Mouse (Mus musculus) limb, embryonic 13.5 days (tissue): ENCODE measurements around the gene Azgp1. TPM values are rescaled to one million over a fixed set of nuclear protein-coding genes. Genes with fewer than 3 reads are reported as not detected.
"Not testable (repeated sequence)": the region's sequence is repeated elsewhere in the genome, so short reads cannot be mapped to it uniquely, and the experiment has no call there.

Experiments used
- ATAC-seq: fragments of 200-750 bp; cut with Nextera tagmentation; 2 replicates; pipeline ENCODE4 v1.8.0; 2017; ENCODE audit warnings: low read depth, moderate number of reproducible peaks, moderate TSS enrichment; ENCODE audit not compliant: low FRiP score
- H3K27ac ChIP-seq: fragments of 300-500 bp; sonication (generic); 2 replicates; pipeline ENCODE4 v1.5.1; 2015; ENCODE audit warnings: inconsistent platforms, mild to moderate bottlenecking, moderate library complexity
- H3K27me3 ChIP-seq: fragments of 300-500 bp; sonication (generic); 2 replicates; pipeline ENCODE4 v1.6.1; 2015; ENCODE audit warnings: mild to moderate bottlenecking, inconsistent platforms
- H3K36me3 ChIP-seq: fragments of 300-500 bp; sonication (generic); 2 replicates; pipeline ENCODE4 v1.6.1; 2015; ENCODE audit warnings: inconsistent platforms, mild to moderate bottlenecking, moderate library complexity
- H3K4me1 ChIP-seq: fragments of 300-500 bp; sonication (generic); 2 replicates; pipeline ENCODE4 v1.6.1; 2015; ENCODE audit warnings: inconsistent platforms
- H3K4me2 ChIP-seq: fragments of 300-500 bp; sonication (generic); replicated peaks from 2 replicates; pipeline ENCODE4 v1.6.1; 2015; ENCODE audit warnings: inconsistent platforms, mild to moderate bottlenecking, moderate library complexity
- H3K4me3 ChIP-seq: fragments of 300-500 bp; sonication (generic); 2 replicates; pipeline ENCODE4 v1.5.1; 2015; ENCODE audit warnings: moderate library complexity, mild to moderate bottlenecking, inconsistent platforms
- H3K9ac ChIP-seq: fragments of 300-500 bp; sonication (generic); 2 replicates; pipeline ENCODE4 v1.6.1; 2015; ENCODE audit warnings: mild to moderate bottlenecking, inconsistent platforms
- H3K9me3 ChIP-seq: fragments of 300-500 bp; sonication (generic); 2 replicates; pipeline ENCODE4 v1.6.1; 2016; ENCODE audit warnings: inconsistent platforms
- WGBS: fragments of 180-500 bp; shearing (Covaris S2); methylation state at CpG from one replicate; pipeline ENCODE4 v1.1.7; 2015; 5-methylcytosine and 5-hydroxymethylcytosine counted together
- polyA plus RNA-seq: library from polyadenylated mRNA; unstranded; fragments of >200 nt; fragmentation: Nextera tagmentation; extraction: Ambion mirVana; gene quantifications from 2 replicates; pipeline ENCODE4 v1.2.1, GENCODE M21; 2015

Gene Azgp1
- polyA plus RNA-seq, 1 experiment from 2014 or later: not detected

GRCm38 (mm10) chr5:137974724-137975123 lies 6.6 kb upstream of the Azgp1 start:
- Histone ChIP-seq H3K4me3 (no peak overlapping the region), H3K4me1 (0 out of 2 replicates have a peak, but pooled peaks cover 2% of the 10 kb centered on the region), H3K36me3 (no peaks in the 10 kb centered on the region), H3K4me2 (no peak overlapping the region), H3K9me3 (no peaks in the 10 kb centered on the region), H3K9ac (no peak overlapping the region), H3K27me3 (no peaks in the 10 kb centered on the region), H3K27ac (no peak overlapping the region)
- no peak for ATAC-seq
- 62% methylated on average over 3 of the region's 3 CpGs for WGBS

DNA sequence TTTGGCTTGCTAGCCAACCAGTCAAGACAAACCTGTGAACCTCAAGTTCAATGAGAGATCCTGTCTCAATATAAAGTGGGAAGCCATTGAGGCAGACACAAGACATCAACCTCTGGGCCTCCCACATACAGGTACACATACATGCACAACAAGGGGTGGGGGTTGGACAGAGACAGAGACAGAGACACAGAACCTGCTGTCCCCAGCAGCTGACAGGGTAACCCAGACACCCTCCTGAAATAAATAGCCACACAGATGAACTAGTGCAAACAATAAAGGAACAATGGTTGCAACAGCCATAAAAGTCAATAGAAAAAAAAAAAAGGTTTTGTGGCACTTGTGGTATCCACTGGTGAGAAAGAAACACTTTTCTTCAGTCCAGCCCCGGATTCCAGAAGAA lies 5.9 kb upstream of the Azgp1 start:
- H3K9ac ChIP-seq: no peak overlapping the region
- no peak overlapping the region for H3K27ac ChIP-seq
- H3K9me3 ChIP-seq: no peaks in the 10 kb centered on the region
- no peaks in the 10 kb centered on the region for H3K36me3 ChIP-seq
- H3K27me3 ChIP-seq: no peaks in the 10 kb centered on the region
- H3K4me2 ChIP-seq: no peak overlapping the region
- ATAC-seq: no peak
- WGBS: 39% methylated on average over 1 of the region's 1 CpGs
- 0 out of 2 replicates have a peak, but pooled peaks cover 2% of the 10 kb centered on the region for H3K4me1 ChIP-seq
- H3K4me3 ChIP-seq: no peak overlapping the region

GRCm38 (mm10) chr5:137977291-137977690 lies 4.0 kb upstream of the Azgp1 start:
- Histone ChIP-seq H3K4me2 (no peak overlapping the region), H3K36me3 (no peaks in the 10 kb centered on the region), H3K9ac (no peak overlapping the region), H3K4me1 (0 out of 2 replicates have a peak, but pooled peaks cover 2% of the 10 kb centered on the region), H3K27ac (no peak overlapping the region), H3K4me3 (no peak overlapping the region), H3K27me3 (0 out of 2 replicates have a peak, but pooled peaks cover 5% of the 10 kb centered on the region), H3K9me3 (0 out of 2 replicates have a peak, but pooled peaks cover 3% of the 10 kb centered on the region)
- 26% methylated on average over 1 of the region's 1 CpGs for WGBS
- ATAC-seq: no peak

DNA sequence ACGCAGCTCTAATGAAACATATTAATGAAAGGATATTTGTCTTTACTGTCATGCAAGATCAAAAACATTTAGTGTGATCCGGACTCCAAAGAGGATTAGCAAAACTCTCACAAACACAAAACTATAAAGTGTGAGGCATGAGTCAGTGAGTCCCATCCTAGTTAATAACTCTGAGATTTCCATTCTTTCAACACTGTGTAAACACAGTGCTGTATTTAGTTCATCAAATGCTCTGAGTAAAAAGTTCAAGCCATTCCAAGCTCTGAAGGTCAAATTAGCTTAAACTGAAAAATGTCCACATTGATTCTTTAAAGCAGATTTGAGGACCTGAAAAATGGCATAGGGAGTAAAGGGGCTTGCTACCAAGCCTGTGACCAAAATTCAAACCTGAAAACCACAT lies 2.2 kb upstream of the Azgp1 start:
- Histone ChIP-seq H3K9ac (no peak overlapping the region), H3K27me3 (0 out of 2 replicates have a peak, but pooled peaks cover 5% of the 10 kb centered on the region), H3K4me1 (0 out of 2 replicates have a peak, but pooled peaks cover 2% of the 10 kb centered on the region), H3K4me3 (no peak overlapping the region), H3K36me3 (no peaks in the 10 kb centered on the region), H3K4me2 (no peak overlapping the region), H3K9me3 (0 out of 2 replicates have a peak, but pooled peaks cover 3% of the 10 kb centered on the region), H3K27ac (no peak overlapping the region)
- 73% methylated on average over 2 of the region's 2 CpGs for WGBS
- ATAC-seq: no peak

- H3K27me3 ChIP-seq: 0 out of 2 replicates have a peak, but pooled peaks cover 5% of the 10 kb centered on the region
- no peak overlapping the region for H3K4me2 ChIP-seq
- ATAC-seq: no peak
- H3K4me1 ChIP-seq: no peaks in the 10 kb centered on the region
- H3K36me3 ChIP-seq: no peaks in the 10 kb centered on the region
- H3K9ac ChIP-seq: no peak overlapping the region
- WGBS: 91% methylated on average over 1 of the region's 1 CpGs
- H3K4me3 ChIP-seq: no peak overlapping the region
- no peak overlapping the region for H3K27ac ChIP-seq
- 0 out of 2 replicates have a peak, but pooled peaks cover under 1% of the 10 kb centered on the region for H3K9me3 ChIP-seq
These were observed 5.0 kb downstream of the Azgp1 start for GRCm38 (mm10) chr5:137986351-137986750.

GRCm38 (mm10) chr5:138009437-138009836 lies 28.1 kb downstream of the Azgp1 start:
- 86% methylated on average over 5 of the region's 5 CpGs for WGBS
- no peaks in the 10 kb centered on the region for H3K4me1 ChIP-seq
- no peak overlapping the region for H3K9ac ChIP-seq
- ATAC-seq: no peak
- H3K36me3 ChIP-seq: no peaks in the 10 kb centered on the region
- no peak overlapping the region for H3K27ac ChIP-seq
- no peak overlapping the region for H3K4me2 ChIP-seq
- H3K9me3 ChIP-seq: no peaks in the 10 kb centered on the region
- H3K4me3 ChIP-seq: no peak overlapping the region
- no peaks in the 10 kb centered on the region for H3K27me3 ChIP-seq

DNA sequence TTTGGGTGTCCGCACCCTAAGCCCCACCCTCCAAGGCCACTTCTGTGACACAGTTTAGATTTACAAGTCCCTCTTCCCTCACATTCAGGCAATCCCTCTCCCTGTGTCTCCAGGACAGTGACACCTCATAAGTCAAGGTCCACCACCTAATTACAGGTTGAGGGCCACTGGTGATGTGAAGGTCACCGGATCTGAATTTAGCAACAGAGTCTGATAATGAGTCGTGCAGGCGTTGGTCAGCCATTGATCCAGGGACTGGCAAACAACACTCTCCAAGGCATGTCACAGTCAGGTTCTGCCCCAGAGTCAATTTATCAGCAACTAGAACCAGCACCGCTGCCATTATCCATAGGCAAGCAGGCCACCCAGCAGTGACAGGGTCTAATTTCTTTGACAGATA lies 31.1 kb downstream of the Azgp1 start:
- WGBS: 84% methylated on average over 5 of the region's 5 CpGs
- no peaks in the 10 kb centered on the region for H3K27me3 ChIP-seq
- H3K9me3 ChIP-seq: no peaks in the 10 kb centered on the region
- no peak overlapping the region for H3K27ac ChIP-seq
- H3K4me3 ChIP-seq: no peak overlapping the region
- ATAC-seq: no peak
- H3K4me1 ChIP-seq: no peaks in the 10 kb centered on the region
- no peak overlapping the region for H3K9ac ChIP-seq
- H3K36me3 ChIP-seq: no peaks in the 10 kb centered on the region
- H3K4me2 ChIP-seq: no peak overlapping the region

DNA sequence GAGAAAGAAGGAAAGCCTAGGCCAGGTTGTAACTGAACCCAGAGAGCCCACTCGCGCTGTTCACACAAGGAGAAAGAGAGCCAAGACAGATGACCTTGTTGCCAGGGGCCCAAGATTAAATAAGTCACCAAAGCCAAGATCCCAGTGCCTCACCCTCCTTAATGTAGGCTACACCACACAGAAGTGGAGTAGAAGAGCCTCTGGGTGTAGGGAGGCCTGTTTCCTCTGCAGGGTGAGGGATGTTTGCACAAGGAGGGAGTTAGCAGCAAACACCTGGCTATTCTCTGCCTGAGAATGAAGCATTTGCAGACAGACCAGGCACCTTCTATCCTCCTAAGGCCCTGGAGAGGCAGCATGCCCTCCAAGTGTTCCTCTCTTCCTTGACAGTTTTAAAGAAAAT lies 35.2 kb downstream of the Azgp1 start:
- Histone ChIP-seq H3K4me3 (no peak overlapping the region), H3K27ac (no peak overlapping the region), H3K9ac (no peak overlapping the region; the same call in 1 of the 2 replicates), H3K27me3 (no peaks in the 10 kb centered on the region), H3K4me1 (no peaks in the 10 kb centered on the region), H3K9me3 (no peaks in the 10 kb centered on the region), H3K4me2 (no peak overlapping the region), H3K36me3 (no peaks in the 10 kb centered on the region)
- 89% methylated on average over 2 of the region's 2 CpGs for WGBS
- ATAC-seq: no peak

DNA sequence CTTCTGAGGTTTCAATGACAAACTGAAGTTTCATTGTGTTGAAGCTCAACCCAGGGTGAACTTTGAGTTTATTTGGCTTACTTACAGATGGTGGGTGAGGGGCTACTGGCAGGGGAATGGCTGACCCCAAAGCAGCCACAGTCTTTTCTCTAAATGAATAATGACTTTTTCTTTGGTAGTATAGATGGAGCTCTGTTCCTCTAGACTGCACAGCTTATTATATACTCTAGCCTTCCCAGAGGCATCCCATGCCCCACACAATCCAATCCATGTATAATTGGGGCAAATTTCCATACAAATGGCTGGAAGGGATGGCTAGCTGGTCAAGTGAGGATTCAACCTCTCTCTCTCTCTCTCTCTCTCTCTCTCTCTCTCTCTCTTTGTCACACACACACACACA lies 35.7 kb downstream of the Azgp1 start:
- H3K4me2 ChIP-seq: no peak overlapping the region
- H3K27ac ChIP-seq: no peak overlapping the region
- H3K4me3 ChIP-seq: no peak overlapping the region
- no peaks in the 10 kb centered on the region for H3K27me3 ChIP-seq
- H3K4me1 ChIP-seq: no peaks in the 10 kb centered on the region
- H3K36me3 ChIP-seq: no peaks in the 10 kb centered on the region
- no peak overlapping the region for H3K9ac ChIP-seq
- no peaks in the 10 kb centered on the region for H3K9me3 ChIP-seq
- no peak for ATAC-seq

DNA sequence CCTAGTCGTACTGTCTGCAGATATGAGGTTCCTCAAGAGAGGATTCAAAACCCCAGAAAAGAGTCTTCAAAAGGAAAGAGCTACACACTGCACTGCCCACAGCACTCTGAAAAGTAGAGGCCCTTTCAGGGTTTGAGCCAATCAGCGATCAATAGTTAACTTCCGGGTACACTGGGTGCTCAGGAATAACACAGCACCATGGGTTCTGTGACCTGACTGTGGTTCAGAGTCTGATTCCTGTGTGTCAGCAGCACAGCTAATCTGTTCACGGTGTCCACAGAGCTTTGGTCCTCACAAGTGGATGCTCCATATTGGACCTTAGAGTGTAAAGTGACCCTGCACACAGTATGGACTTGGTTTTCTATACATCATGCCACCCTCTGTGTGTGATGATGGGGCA lies 38.3 kb downstream of the Azgp1 start:
- not testable (repeated sequence) for ATAC-seq, H3K36me3 ChIP-seq, H3K27me3 ChIP-seq, H3K27ac ChIP-seq, H3K4me2 ChIP-seq, H3K9me3 ChIP-seq, H3K9ac ChIP-seq, H3K4me1 ChIP-seq, H3K4me3 ChIP-seq
- 94% methylated on average over 4 of the region's 4 CpGs for WGBS

- H3K27ac ChIP-seq, H3K36me3 ChIP-seq, ATAC-seq, H3K4me1 ChIP-seq, H3K27me3 ChIP-seq, H3K4me2 ChIP-seq, H3K9me3 ChIP-seq, H3K9ac ChIP-seq, H3K4me3 ChIP-seq: not testable (repeated sequence)
- WGBS: 80% methylated on average over 3 of the region's 7 CpGs
These were observed 39.7 kb downstream of the Azgp1 start, which contains the start of the genes Smok3a and Smok3b for GRCm38 (mm10) chr5:138020961-138021479. Gene Smok3a, plus strand, starts transcription at chr5:138021261. Gene Smok3b, plus strand, starts transcription at chr5:138021429.
